Mouse (Mus musculus): Measurements from ENCODE around the gene Gys1.
A peak's percentile ranks its signal among the peaks of the same experiment; 100 is the strongest.
"Not testable (repeated sequence)": the region's sequence is repeated elsewhere in the genome, so short reads cannot be mapped to it uniquely, and the experiment has no call there.

The Gys1 gene

GRCm38 (mm10) chr7:45457204-45458060, 22.8 kb downstream of the Gys1 start:
- no peak for DNase-seq

GRCm38 (mm10) chr7:45458748-45459563, 24.3 kb downstream of the Gys1 start:
- DNase-seq: peak; percentile 83 to 86

GRCm38 (mm10) chr7:45459564-45460140, 25.0 kb downstream of the Gys1 start, which contains the start of gene Ftl1:
Gene Ftl1 (minus strand): TSS chr7:45459884.
- DNase-seq: peak; percentile 94

- no peak for DNase-seq
These were observed 25.7 kb downstream of the Gys1 start for GRCm38 (mm10) chr7:45460377-45460776.

- peak in 1 of 2 experiments; percentile 40 for DNase-seq
These were observed 26.2 kb downstream of the Gys1 start for GRCm38 (mm10) chr7:45460860-45461314.

- no peak for DNase-seq
These were observed 26.7 kb downstream of the Gys1 start for GRCm38 (mm10) chr7:45461326-45461725.

- no peak for DNase-seq
These were observed 27.1 kb downstream of the Gys1 start for GRCm38 (mm10) chr7:45461781-45462180.

- DNase-seq: no peak
These were observed 27.7 kb downstream of the Gys1 start for GRCm38 (mm10) chr7:45462325-45462724.

- DNase-seq: not testable (repeated sequence)
These were observed 28.2 kb downstream of the Gys1 start for GRCm38 (mm10) chr7:45462868-45463267.

- DNase-seq: no peak
These were observed 29.5 kb downstream of the Gys1 start for GRCm38 (mm10) chr7:45463987-45464778.

- DNase-seq: no peak
These were observed 30.5 kb downstream of the Gys1 start for GRCm38 (mm10) chr7:45465112-45465511.

GRCm38 (mm10) chr7:45465549-45465948, 30.9 kb downstream of the Gys1 start:
- no peak for DNase-seq

- peak; percentile 98 to 99 for DNase-seq
These were observed 31.8 kb downstream of the Gys1 start, which contains the start of gene Bax for GRCm38 (mm10) chr7:45466283-45467089. Gene Bax (minus strand): TSS chr7:45466898.

- DNase-seq: no peak
These were observed 32.5 kb downstream of the Gys1 start for GRCm38 (mm10) chr7:45467090-45467670.

GRCm38 (mm10) chr7:45470869-45471268, 36.2 kb downstream of the Gys1 start:
- peak; percentile 76 to 84 for DNase-seq

GRCm38 (mm10) chr7:45475291-45475969, 40.8 kb downstream of the Gys1 start:
- DNase-seq: peak in 1 of 2 experiments; percentile 53

GRCm38 (mm10) chr7:45476453-45476852, 41.8 kb downstream of the Gys1 start:
- no peak for DNase-seq

GRCm38 (mm10) chr7:45477003-45477402, 42.4 kb downstream of the Gys1 start:
- peak; percentile 74 to 81 for DNase-seq

- no peak for DNase-seq
These were observed 44.1 kb downstream of the Gys1 start for GRCm38 (mm10) chr7:45478774-45479173.

GRCm38 (mm10) chr7:45480310-45480709, 45.7 kb downstream of the Gys1 start:
- DNase-seq: not testable (repeated sequence)
